Mouse (Mus musculus) hindbrain, embryonic 10.5 days (tissue): ENCODE data around the gene Lnpep. TPM values are rescaled to one million over a fixed set of nuclear protein-coding genes. Genes with fewer than 3 reads are reported as not detected.
A peak's percentile ranks its signal among the peaks of the same experiment; 100 is the strongest.
"Not testable (repeated sequence)": the region's sequence is repeated elsewhere in the genome, so short reads cannot be mapped to it uniquely, and the experiment has no call there.

Experiments
- DNase-seq: peaks from one replicate; pipeline ENCODE4 v3.0.0-alpha.2; 2017; ENCODE audit warnings: low spot score
- H3K27ac ChIP-seq: fragments of 300-500 bp; sonication (generic); 2 replicates; pipeline ENCODE4 v1.5.1; 2016; ENCODE audit warnings: mild to moderate bottlenecking, moderate library complexity
- H3K27me3 ChIP-seq: fragments of 300-500 bp; sonication (generic); 2 replicates; pipeline ENCODE4 v1.6.1; 2016; ENCODE audit warnings: mild to moderate bottlenecking; ENCODE audit not compliant: poor library complexity, insufficient read depth, severe bottlenecking
- H3K36me3 ChIP-seq: fragments of 300-500 bp; sonication (generic); 2 replicates; pipeline ENCODE4 v1.6.1; 2016; ENCODE audit warnings: mild to moderate bottlenecking, moderate library complexity
- H3K4me1 ChIP-seq: fragments of 300-500 bp; sonication (generic); replicated peaks from 2 replicates; pipeline ENCODE4 v1.6.1; 2016; ENCODE audit warnings: mild to moderate bottlenecking
- H3K4me3 ChIP-seq: fragments of 300-500 bp; sonication (generic); 2 replicates; pipeline ENCODE4 v1.5.1; 2016; ENCODE audit warnings: mild to moderate bottlenecking, moderate library complexity
- H3K9me3 ChIP-seq: fragments of 300-500 bp; sonication (generic); 2 replicates; pipeline ENCODE4 v1.6.1; 2016; ENCODE audit warnings: mild to moderate bottlenecking, moderate library complexity
- WGBS: fragments of 180-500 bp; shearing (Covaris S2); methylation state at CpG from one replicate; pipeline ENCODE4 v1.1.7; 2016; 5-methylcytosine and 5-hydroxymethylcytosine counted together
- polyA plus RNA-seq: library from polyadenylated mRNA; unstranded; fragments of >200 nt; fragmentation: Nextera tagmentation; extraction: Ambion mirVana; gene quantifications from 2 replicates; pipeline ENCODE4 v1.2.1, GENCODE M21; 2016

Gene Lnpep
- polyA plus RNA-seq, 1 experiment from 2014 or later = 7.2 TPM

- no peak for DNase-seq
- 71% methylated on average over 4 of the region's 4 CpGs for WGBS
- H3K4me3 ChIP-seq = no peak overlapping the region
- no peaks in the 10 kb centered on the region for H3K9me3 ChIP-seq
- H3K4me1 ChIP-seq = no peaks in the 10 kb centered on the region
- no peaks in the 10 kb centered on the region for H3K27me3 ChIP-seq
- no peaks in the 10 kb centered on the region for H3K36me3 ChIP-seq
- H3K27ac ChIP-seq = no peak overlapping the region
These were observed 108.3 kb downstream of the Lnpep start for GRCm38 (mm10) chr17:17516384-17517016.

GRCm38 (mm10) chr17:17506677-17507076 is 118.2 kb downstream of the Lnpep start:
- Histone ChIP-seq H3K9me3 (0 out of 2 replicates have a peak, but pooled peaks cover 2% of the 10 kb centered on the region), H3K27ac (no peak overlapping the region), H3K36me3 (no peaks in the 10 kb centered on the region), H3K4me3 (no peak overlapping the region), H3K4me1 (no peaks in the 10 kb centered on the region), H3K27me3 (no peaks in the 10 kb centered on the region)
- 88% methylated on average over 10 of the region's 10 CpGs for WGBS
- no peak for DNase-seq

- no peaks in the 10 kb centered on the region for H3K36me3 ChIP-seq
- no peaks in the 10 kb centered on the region for H3K4me1 ChIP-seq
- no peaks in the 10 kb centered on the region for H3K9me3 ChIP-seq
- H3K4me3 ChIP-seq = no peak overlapping the region
- no peaks in the 10 kb centered on the region for H3K27me3 ChIP-seq
- no peak for DNase-seq
- WGBS = 78% methylated on average over 3 of the region's 3 CpGs
- no peak overlapping the region for H3K27ac ChIP-seq
These were observed 125.6 kb downstream of the Lnpep start for GRCm38 (mm10) chr17:17499278-17499677.

- Histone ChIP-seq H3K27ac (no peak overlapping the region), H3K4me1 (no peaks in the 10 kb centered on the region), H3K9me3 (no peaks in the 10 kb centered on the region), H3K36me3 (no peaks in the 10 kb centered on the region), H3K4me3 (no peak overlapping the region), H3K27me3 (no peaks in the 10 kb centered on the region)
- 34% methylated on average over 1 of the region's 1 CpGs for whole genome bisulfite sequencing
- no peak for DNase-seq
These were observed 126.0 kb downstream of the Lnpep start for GRCm38 (mm10) chr17:17498848-17499247.

- Histone ChIP-seq H3K27me3 (no peaks in the 10 kb centered on the region), H3K9me3 (no peaks in the 10 kb centered on the region), H3K27ac (no peak overlapping the region), H3K4me3 (no peak overlapping the region), H3K36me3 (no peaks in the 10 kb centered on the region), H3K4me1 (no peaks in the 10 kb centered on the region)
- WGBS = 93% methylated on average over 7 of the region's 7 CpGs
- DNase-seq = no peak
These were observed 128.1 kb downstream of the Lnpep start for GRCm38 (mm10) chr17:17496730-17497129.

- H3K9me3 ChIP-seq, H3K4me3 ChIP-seq, DNase-seq, H3K27ac ChIP-seq, H3K4me1 ChIP-seq, H3K27me3 ChIP-seq, H3K36me3 ChIP-seq: not testable (repeated sequence)
These were observed 128.6 kb downstream of the Lnpep start for GRCm38 (mm10) chr17:17496234-17496633.

- H3K27ac ChIP-seq = 0 out of 2 replicates have a peak overlapping the region, but pooled peaks have one; percentile 43
- no peaks in the 10 kb centered on the region for H3K9me3 ChIP-seq
- 0 out of 2 replicates have a peak, but pooled peaks cover 2% of the 10 kb centered on the region for H3K4me1 ChIP-seq
- no peaks in the 10 kb centered on the region for H3K36me3 ChIP-seq
- no peaks in the 10 kb centered on the region for H3K27me3 ChIP-seq
- 88% methylated on average over 8 of the region's 8 CpGs for WGBS
- H3K4me3 ChIP-seq = no peak overlapping the region
- DNase-seq = no peak
These were observed 132.7 kb downstream of the Lnpep start for GRCm38 (mm10) chr17:17492116-17492515.

- no peak for DNase-seq
- no peaks in the 10 kb centered on the region for H3K9me3 ChIP-seq
- WGBS = 65% methylated on average over 7 of the region's 7 CpGs
- no peak overlapping the region for H3K4me3 ChIP-seq
- H3K27me3 ChIP-seq = no peaks in the 10 kb centered on the region
- H3K27ac ChIP-seq = peak overlapping the region; percentile 43; the same call in 1 of the 2 replicates
- H3K36me3 ChIP-seq = no peaks in the 10 kb centered on the region
- 0 out of 2 replicates have a peak, but pooled peaks cover 2% of the 10 kb centered on the region for H3K4me1 ChIP-seq
These were observed 133.2 kb downstream of the Lnpep start for GRCm38 (mm10) chr17:17491622-17492001.

GRCm38 (mm10) chr17:17490820-17491621 is 133.8 kb downstream of the Lnpep start:
- DNase-seq = peak; percentile 74
- H3K9me3 ChIP-seq = no peaks in the 10 kb centered on the region
- 0 out of 2 replicates have a peak, but pooled peaks cover 2% of the 10 kb centered on the region for H3K4me1 ChIP-seq
- H3K27me3 ChIP-seq = no peaks in the 10 kb centered on the region
- no peaks in the 10 kb centered on the region for H3K36me3 ChIP-seq
- 50% methylated on average over 14 of the region's 15 CpGs for WGBS
- H3K4me3 ChIP-seq = no peak overlapping the region
- peak overlapping the region; percentile 69 for H3K27ac ChIP-seq

- Histone ChIP-seq H3K36me3 (no peaks in the 10 kb centered on the region), H3K4me3 (no peak overlapping the region), H3K4me1 (0 out of 2 replicates have a peak, but pooled peaks cover under 1% of the 10 kb centered on the region), H3K27ac (no peak overlapping the region), H3K27me3 (no peaks in the 10 kb centered on the region), H3K9me3 (no peaks in the 10 kb centered on the region)
- DNase-seq = no peak
- 69% methylated on average over 2 of the region's 2 CpGs for WGBS
These were observed 139.1 kb downstream of the Lnpep start for GRCm38 (mm10) chr17:17485789-17486188.

Other genes with a start within 250 kb of the Lnpep start
- 31.6 and 55.2 TPM in 2 replicates for gene Lix1, start 222.4 kb downstream of the Lnpep start, polyA plus RNA-seq
- not detected in 2 replicates for gene Vmn2r90, start 78.7 kb upstream of the Lnpep start, polyA plus RNA-seq
- gene Spaca6, start 202.1 kb upstream of the Lnpep start, polyA plus RNA-seq = 43.9 and 44.2 TPM in 2 replicates
- 0.63 and 1.2 TPM in 2 replicates for gene Has1, start 230.2 kb upstream of the Lnpep start, polyA plus RNA-seq